Mouse (Mus musculus): Measurements from ENCODE around the gene Mettl25. TPM values are rescaled to one million over a fixed set of nuclear protein-coding genes. Genes with fewer than 3 reads are reported as not detected.

Mettl25 gene
- 13.1 and 13.9 TPM in 2 replicates for polyA plus RNA-seq (2016; fragmentation: Nextera tagmentation; extraction: Ambion mirVana)

GRCm38 (mm10) chr10:105840928-105841888, at the start of gene Mettl25, which contains the start of gene Ccdc59:
Gene Mettl25 (minus strand): TSS chr10:105841380.
Gene Ccdc59 (plus strand): TSS chr10:105841067.
- under 1% methylated on average over 90 of the region's 90 CpGs for WGBS
- peaks cover 11% of the 10 kb centered on the region for H3K4me1 ChIP-seq
- peaks cover 38% of the 10 kb centered on the region for H3K36me3 ChIP-seq (replicated peaks)
- no peaks in the 10 kb centered on the region for H3K9me3 ChIP-seq
- H3K4me3 ChIP-seq: peak within 1 kb of the TSS; percentile 87
- peak; percentile 97 for DNase-seq (ENCODE audit: low spot score)
- no peaks in the 10 kb centered on the region for H3K27me3 ChIP-seq (replicated peaks; ENCODE audit: low read depth, poor library complexity, severe bottlenecking)
- peak within 1 kb of the TSS; percentile 98 for H3K27ac ChIP-seq (replicated peaks)

GRCm38 (mm10) chr10:105867312-105867711, 26.1 kb upstream of the Mettl25 start:
- Histone ChIP-seq H3K27ac (replicated peaks) (no peak overlapping the region), H3K27me3 (replicated peaks; ENCODE audit: low read depth, poor library complexity, severe bottlenecking) (no peaks in the 10 kb centered on the region), H3K4me3 (no peak overlapping the region), H3K36me3 (replicated peaks) (no peaks in the 10 kb centered on the region), H3K9me3 (no peaks in the 10 kb centered on the region), H3K4me1 (no peaks in the 10 kb centered on the region)
- 56% methylated on average over 4 of the region's 4 CpGs for WGBS
- DNase-seq (ENCODE audit: low spot score): no peak

GRCm38 (mm10) chr10:105851136-105851535, 10.0 kb upstream of the Mettl25 start:
- Histone ChIP-seq H3K27ac (replicated peaks) (no peak overlapping the region), H3K27me3 (replicated peaks; ENCODE audit: low read depth, poor library complexity, severe bottlenecking) (no peaks in the 10 kb centered on the region), H3K9me3 (no peaks in the 10 kb centered on the region), H3K36me3 (replicated peaks) (peaks cover 48% of the 10 kb centered on the region), H3K4me3 (no peak overlapping the region), H3K4me1 (no peaks in the 10 kb centered on the region)
- no peak for DNase-seq (ENCODE audit: low spot score)
- WGBS: 90% methylated on average over 4 of the region's 4 CpGs

GRCm38 (mm10) chr10:105850286-105850685, 9.1 kb upstream of the Mettl25 start:
- Histone ChIP-seq H3K9me3 (no peaks in the 10 kb centered on the region), H3K36me3 (replicated peaks) (peaks cover 57% of the 10 kb centered on the region), H3K4me3 (no peak overlapping the region), H3K27me3 (replicated peaks; ENCODE audit: low read depth, poor library complexity, severe bottlenecking) (no peaks in the 10 kb centered on the region), H3K4me1 (no peaks in the 10 kb centered on the region), H3K27ac (replicated peaks) (no peak overlapping the region)
- 88% methylated on average over 5 of the region's 5 CpGs for WGBS
- DNase-seq (ENCODE audit: low spot score): no peak

- Histone ChIP-seq H3K4me3 (peak overlapping the region; percentile 87), H3K36me3 (replicated peaks) (peaks cover 51% of the 10 kb centered on the region), H3K9me3 (no peaks in the 10 kb centered on the region), H3K27me3 (replicated peaks; ENCODE audit: low read depth, poor library complexity, severe bottlenecking) (no peaks in the 10 kb centered on the region), H3K27ac (replicated peaks) (no peak overlapping the region), H3K4me1 (peaks cover 11% of the 10 kb centered on the region)
- 82% methylated on average over 7 of the region's 7 CpGs for WGBS
- no peak for DNase-seq (ENCODE audit: low spot score)
Measured at GRCm38 (mm10) chr10:105842574-105842973, 1.4 kb upstream of the Mettl25 start.

- Histone ChIP-seq H3K4me3 (no peak overlapping the region), H3K9me3 (no peaks in the 10 kb centered on the region), H3K36me3 (replicated peaks) (no peaks in the 10 kb centered on the region), H3K27me3 (replicated peaks; ENCODE audit: low read depth, poor library complexity, severe bottlenecking) (no peaks in the 10 kb centered on the region), H3K27ac (replicated peaks) (no peak overlapping the region), H3K4me1 (no peaks in the 10 kb centered on the region)
- peak; percentile 21 for DNase-seq (ENCODE audit: low spot score)
- WGBS: 66% methylated on average over 10 of the region's 10 CpGs
Measured at GRCm38 (mm10) chr10:105834627-105835228, 6.5 kb downstream of the Mettl25 start.

- DNase-seq (ENCODE audit: low spot score): no peak
- H3K4me1 ChIP-seq: no peaks in the 10 kb centered on the region
- no peaks in the 10 kb centered on the region for H3K9me3 ChIP-seq
- no peaks in the 10 kb centered on the region for H3K27me3 ChIP-seq (replicated peaks; ENCODE audit: low read depth, poor library complexity, severe bottlenecking)
- 88% methylated on average over 7 of the region's 7 CpGs for WGBS
- no peak overlapping the region for H3K27ac ChIP-seq (replicated peaks)
- H3K4me3 ChIP-seq: no peak overlapping the region
- H3K36me3 ChIP-seq (replicated peaks): no peaks in the 10 kb centered on the region
Measured at GRCm38 (mm10) chr10:105806259-105807010, 34.7 kb downstream of the Mettl25 start.

GRCm38 (mm10) chr10:105803461-105803860, 37.7 kb downstream of the Mettl25 start:
- H3K4me1 ChIP-seq: no peaks in the 10 kb centered on the region
- no peak overlapping the region for H3K4me3 ChIP-seq
- H3K27ac ChIP-seq (replicated peaks): no peak overlapping the region
- H3K36me3 ChIP-seq (replicated peaks): 0 out of 2 replicates have a peak, but pooled peaks cover 3% of the 10 kb centered on the region
- no peak for DNase-seq (ENCODE audit: low spot score)
- no peaks in the 10 kb centered on the region for H3K9me3 ChIP-seq
- 92% methylated on average over 2 of the region's 2 CpGs for WGBS
- no peaks in the 10 kb centered on the region for H3K27me3 ChIP-seq (replicated peaks; ENCODE audit: low read depth, poor library complexity, severe bottlenecking)

- whole genome bisulfite sequencing: 92% methylated on average over 6 of the region's 6 CpGs
- no peaks in the 10 kb centered on the region for H3K9me3 ChIP-seq
- 0 out of 2 replicates have a peak, but pooled peaks cover 3% of the 10 kb centered on the region for H3K36me3 ChIP-seq (replicated peaks)
- no peak overlapping the region for H3K4me3 ChIP-seq
- DNase-seq (ENCODE audit: low spot score): no peak
- H3K27ac ChIP-seq (replicated peaks): no peak overlapping the region
- no peaks in the 10 kb centered on the region for H3K4me1 ChIP-seq
- no peaks in the 10 kb centered on the region for H3K27me3 ChIP-seq (replicated peaks; ENCODE audit: low read depth, poor library complexity, severe bottlenecking)
Measured at GRCm38 (mm10) chr10:105802132-105802531, 39.0 kb downstream of the Mettl25 start.

- no peak overlapping the region for H3K27ac ChIP-seq (replicated peaks)
Measured at GRCm38 (mm10) chr10:105801147-105801546, 40.0 kb downstream of the Mettl25 start.

GRCm38 (mm10) chr10:105797250-105797924, 43.8 kb downstream of the Mettl25 start:
- Histone ChIP-seq H3K4me1 (no peaks in the 10 kb centered on the region), H3K36me3 (replicated peaks) (peaks cover 17% of the 10 kb centered on the region), H3K9me3 (no peaks in the 10 kb centered on the region), H3K27ac (replicated peaks) (no peak overlapping the region), H3K4me3 (no peak overlapping the region), H3K27me3 (replicated peaks; ENCODE audit: low read depth, poor library complexity, severe bottlenecking) (no peaks in the 10 kb centered on the region)
- 89% methylated on average over 8 of the region's 8 CpGs for WGBS
- DNase-seq (ENCODE audit: low spot score): no peak

More at GRCm38 (mm10) chr10:105801147-105801546, 40.0 kb downstream of the Mettl25 start:
- WGBS: 80% methylated on average over 6 of the region's 6 CpGs
- Histone ChIP-seq H3K27me3 (replicated peaks; ENCODE audit: low read depth, poor library complexity, severe bottlenecking) (no peaks in the 10 kb centered on the region), H3K4me1 (no peaks in the 10 kb centered on the region), H3K36me3 (replicated peaks) (0 out of 2 replicates have a peak, but pooled peaks cover 3% of the 10 kb centered on the region), H3K9me3 (no peaks in the 10 kb centered on the region), H3K4me3 (no peak overlapping the region)
- no peak for DNase-seq (ENCODE audit: low spot score)
